Mouse (Mus musculus) midbrain, postnatal 0 days (tissue): ENCODE data around the gene Il2ra. TPM values are rescaled to one million over a fixed set of nuclear protein-coding genes. Genes with fewer than 3 reads are reported as not detected.

ENCODE experiments used
- ATAC-seq: fragments of 200-750 bp; cut with Nextera tagmentation; 2 replicates; pipeline ENCODE4 v1.8.0; 2017; ENCODE audit warnings: moderate number of reproducible peaks, mild to moderate bottlenecking, moderate TSS enrichment, moderate library complexity; ENCODE audit not compliant: low FRiP score
- DNase-seq: peaks from one replicate; pipeline ENCODE4 v3.0.0-alpha.2; 2015; ENCODE audit warnings: low spot score
- H3K27ac ChIP-seq: fragments of 300-500 bp; sonication (generic); 2 replicates; pipeline ENCODE4 v1.5.1; 2014; ENCODE audit warnings: low read depth, mild to moderate bottlenecking, low read length, mixed read lengths
- H3K27me3 ChIP-seq: fragments of 300-500 bp; sonication (generic); 2 replicates; pipeline ENCODE4 v1.6.1; 2014; ENCODE audit warnings: low read length, control low read depth, mixed read lengths; ENCODE audit not compliant: insufficient read depth
- H3K36me3 ChIP-seq: fragments of 300-500 bp; sonication (generic); 2 replicates; pipeline ENCODE4 v1.6.1; 2014; ENCODE audit warnings: low read length, control low read depth, mixed read lengths; ENCODE audit not compliant: insufficient read depth
- H3K4me1 ChIP-seq: fragments of 300-500 bp; sonication (generic); 2 replicates; pipeline ENCODE4 v1.6.1; 2014; ENCODE audit warnings: mild to moderate bottlenecking, control low read depth, antibody characterized with exemption, low read length, mixed read lengths; ENCODE audit not compliant: insufficient read depth
- H3K4me2 ChIP-seq: fragments of 300-500 bp; sonication (generic); 2 replicates; pipeline ENCODE4 v1.6.1; 2014; ENCODE audit warnings: low read depth, mild to moderate bottlenecking, low read length, mixed read lengths; ENCODE audit not compliant: poor library complexity, severe bottlenecking
- H3K4me3 ChIP-seq: fragments of 300-500 bp; sonication (generic); 2 replicates; pipeline ENCODE4 v1.5.1; 2014; ENCODE audit warnings: low read depth, mild to moderate bottlenecking, low read length, moderate library complexity
- H3K9ac ChIP-seq: fragments of 300-500 bp; sonication (generic); replicated peaks from 2 replicates; pipeline ENCODE4 v1.6.1; 2014; ENCODE audit warnings: mild to moderate bottlenecking, low read length, moderate library complexity, mixed read lengths; ENCODE audit not compliant: poor library complexity, severe bottlenecking
- H3K9me3 ChIP-seq: fragments of 300-500 bp; sonication (generic); 2 replicates; pipeline ENCODE4 v1.6.1; 2016; ENCODE audit warnings: low read length, control low read depth
- CTCF ChIP-seq: IDR thresholded peaks from 2 replicates; pipeline ENCODE4 v1.5.1; 2016; ENCODE audit warnings: antibody characterized with exemption, mild to moderate bottlenecking
- WGBS: fragments of 180-500 bp; shearing (Covaris S2); extraction: QIAGEN DNeasy Blood & Tissue Kit; methylation state at CpG from one replicate; pipeline ENCODE4 v1.1.7; 2014; 5-methylcytosine and 5-hydroxymethylcytosine counted together
- polyA plus RNA-seq: library from polyadenylated mRNA; unstranded; fragments of >200 nt; fragmentation: Nextera tagmentation; extraction: Ambion mirVana; gene quantifications from 2 replicates; pipeline ENCODE4 v1.2.1, GENCODE M21; 2015
- total RNA-seq: library from RNA; depleted of rRNA; stranded (reverse); fragments of >200 nt; gene quantifications from 2 replicates; pipeline ENCODE4 v1.2.3, GENCODE M21; 2014; rRNA removed

The Il2ra gene
- total and polyA plus RNA-seq, 2 experiments from 2014 or later: not detected

GRCm38 (mm10) chr2:11735853-11736252 lies 93.2 kb downstream of the Il2ra start:
- no peak for TF ChIP-seq CTCF
- Histone ChIP-seq H3K27ac (no peak overlapping the region), H3K4me3 (no peak overlapping the region), H3K4me1 (no peaks in the 10 kb centered on the region), H3K27me3 (no peaks in the 10 kb centered on the region), H3K36me3 (peaks cover 4% of the 10 kb centered on the region), H3K9ac (no peak overlapping the region), H3K9me3 (no peaks in the 10 kb centered on the region), H3K4me2 (no peak overlapping the region)
- DNase-seq (no peak), ATAC-seq (no peak)
- WGBS: 90% methylated on average over 6 of the region's 6 CpGs

- Histone ChIP-seq H3K36me3 (peaks cover 32% of the 10 kb centered on the region), H3K4me3 (no peak overlapping the region), H3K9ac (no peak overlapping the region), H3K27me3 (no peaks in the 10 kb centered on the region), H3K27ac (no peak overlapping the region), H3K9me3 (no peaks in the 10 kb centered on the region), H3K4me2 (no peak overlapping the region), H3K4me1 (no peaks in the 10 kb centered on the region)
- no peak for TF ChIP-seq CTCF
- DNase-seq (no peak), ATAC-seq (no peak)
- 87% methylated on average over 3 of the region's 3 CpGs for WGBS
These were observed 96.2 kb downstream of the Il2ra start for GRCm38 (mm10) chr2:11738794-11739193.

DNA sequence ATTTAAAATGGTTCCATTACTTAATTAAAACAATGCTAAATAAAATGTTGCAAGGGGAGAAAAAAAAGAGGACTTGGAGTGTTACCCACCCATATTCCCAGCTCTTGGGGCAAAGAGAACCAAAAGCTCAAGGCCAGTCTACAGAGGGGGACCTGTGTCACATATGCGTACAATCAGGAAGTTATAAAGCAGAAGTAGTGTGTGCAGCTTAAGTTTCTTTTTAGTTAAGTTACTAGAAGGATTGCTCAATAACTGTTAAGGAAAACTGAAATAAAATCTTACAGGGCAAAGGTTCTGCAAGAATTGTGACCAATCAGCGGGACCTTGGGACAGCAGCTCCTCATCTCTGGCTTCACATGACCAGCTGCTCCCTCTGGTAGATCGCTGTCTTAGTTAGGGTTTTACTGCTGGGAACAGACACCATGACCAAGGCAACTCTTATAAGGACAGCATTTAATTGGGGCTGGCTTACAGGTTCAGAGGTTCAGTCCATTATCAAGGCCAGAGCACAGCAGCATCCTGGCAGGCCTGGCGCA lies 97.0 kb downstream of the Il2ra start:
- no peak for ATAC-seq
- DNase-seq: no peak
- no peaks in the 10 kb centered on the region for H3K27me3 ChIP-seq
- WGBS: 94% methylated on average over 4 of the region's 4 CpGs
- no peak overlapping the region for H3K27ac ChIP-seq
- no peak for TF ChIP-seq CTCF
- H3K4me2 ChIP-seq: no peak overlapping the region
- no peaks in the 10 kb centered on the region for H3K9me3 ChIP-seq
- no peak overlapping the region for H3K9ac ChIP-seq
- H3K36me3 ChIP-seq: peaks cover 32% of the 10 kb centered on the region
- H3K4me1 ChIP-seq: no peaks in the 10 kb centered on the region
- H3K4me3 ChIP-seq: no peak overlapping the region

Other genes starting within 250 kb of the Il2ra start
- 14.7 and 17.8 TPM in 2 replicates for gene Pfkfb3, start 88.7 kb upstream of the Il2ra start, total RNA-seq
- gene Pfkfb3, start 88.7 kb upstream of the Il2ra start, polyA plus RNA-seq: 20.9 and 23.5 TPM in 2 replicates
- gene Rbm17, start 38.7 kb upstream of the Il2ra start, total RNA-seq: 76.1 and 97.7 TPM in 2 replicates
- gene Rbm17, start 38.7 kb upstream of the Il2ra start, polyA plus RNA-seq: 117 and 119 TPM in 2 replicates
- gene Gm17490, start 16.5 kb upstream of the Il2ra start, total RNA-seq: not detected in 2 replicates
- gene Gm17490, start 16.5 kb upstream of the Il2ra start, polyA plus RNA-seq: not detected in 2 replicates
- 0.76 and 0.99 TPM in 2 replicates for gene Il15ra, start 62.5 kb downstream of the Il2ra start, total RNA-seq
- gene Il15ra, start 62.5 kb downstream of the Il2ra start, polyA plus RNA-seq: 1.4 TPM in 2 replicates
- gene Fbh1, start 134.8 kb downstream of the Il2ra start, total RNA-seq: 95.1 and 102 TPM in 2 replicates
- 85.0 TPM in 2 replicates for gene Fbh1, start 134.8 kb downstream of the Il2ra start, polyA plus RNA-seq
- gene Ankrd16, start 135.1 kb downstream of the Il2ra start, total RNA-seq: 45.2 and 66.6 TPM in 2 replicates
- gene Ankrd16, start 135.1 kb downstream of the Il2ra start, polyA plus RNA-seq: 35.0 and 36.3 TPM in 2 replicates